Mouse (Mus musculus): Measurements from ENCODE around the gene Gpatch2. TPM values are rescaled to one million over a fixed set of nuclear protein-coding genes. Genes with fewer than 3 reads are reported as not detected.
A peak's percentile ranks its signal among the peaks of the same experiment; 100 is the strongest.

Gpatch2 gene
- polyA plus RNA-seq, 1 experiment from 2014 or later = 12.2 TPM

DNA sequence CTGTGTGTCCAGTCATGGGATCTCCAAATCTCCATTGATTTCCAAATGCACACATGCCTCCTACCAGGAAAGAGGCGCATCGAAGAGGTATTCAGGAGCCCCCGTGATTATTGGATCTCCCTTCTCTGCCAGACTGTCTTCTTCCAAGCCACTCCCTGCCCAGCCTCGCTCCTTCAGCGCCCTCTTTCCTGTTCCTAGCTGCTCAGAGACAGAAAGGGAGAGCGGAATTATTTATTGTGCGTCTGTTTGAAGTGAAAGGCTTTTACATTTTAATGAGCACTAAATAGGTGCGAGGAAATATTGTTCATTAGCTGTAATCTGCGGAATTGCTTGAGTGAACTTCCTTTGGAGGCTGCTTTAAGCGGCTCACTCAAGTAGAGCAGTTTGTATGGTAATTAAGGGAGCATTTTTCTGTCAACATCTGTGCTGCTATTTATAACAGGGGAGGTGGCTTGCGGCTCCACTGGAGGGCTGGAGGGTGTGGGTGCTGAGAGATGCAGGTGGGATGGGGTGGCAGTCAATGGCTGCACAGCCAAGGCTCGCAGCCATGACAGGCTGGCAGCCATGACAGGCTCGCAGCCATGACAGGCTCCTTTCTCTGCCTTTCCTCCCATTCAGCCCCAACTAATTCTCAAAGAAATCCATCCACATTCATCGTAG lies 162.7 kb downstream of the Gpatch2 start:
- H3K36me3 ChIP-seq (ENCODE audit: control insufficient read depth, insufficient read depth, low read length) = no peaks in the 10 kb centered on the region
- ATAC-seq (peak; percentile 90), DNase-seq (ENCODE audit: low spot score) (peak; percentile 77)
- WGBS = 17% methylated on average over 14 of the region's 14 CpGs
- peak overlapping the region; percentile 33 for H3K4me2 ChIP-seq (ENCODE audit: low read length)
- no peak overlapping the region for H3K4me3 ChIP-seq (ENCODE audit: low read depth, low read length)
- 0 out of 2 replicates have a peak overlapping the region, but pooled peaks have one; percentile 29 for H3K9ac ChIP-seq (ENCODE audit: low read length)
- H3K4me1 ChIP-seq (ENCODE audit: control insufficient read depth, insufficient read depth, low read length) = peaks cover 6% of the 10 kb centered on the region; the same call in 1 of the 2 replicates
- H3K27me3 ChIP-seq (replicated peaks; ENCODE audit: control insufficient read depth, insufficient read depth, low read length) = no peaks in the 10 kb centered on the region
- H3K9me3 ChIP-seq (replicated peaks; ENCODE audit: control insufficient read depth, low read length) = no peaks in the 10 kb centered on the region
- H3K27ac ChIP-seq (ENCODE audit: low read depth, low read length) = peak overlapping the region; percentile 60; the same call in 1 of the 2 replicates

DNA sequence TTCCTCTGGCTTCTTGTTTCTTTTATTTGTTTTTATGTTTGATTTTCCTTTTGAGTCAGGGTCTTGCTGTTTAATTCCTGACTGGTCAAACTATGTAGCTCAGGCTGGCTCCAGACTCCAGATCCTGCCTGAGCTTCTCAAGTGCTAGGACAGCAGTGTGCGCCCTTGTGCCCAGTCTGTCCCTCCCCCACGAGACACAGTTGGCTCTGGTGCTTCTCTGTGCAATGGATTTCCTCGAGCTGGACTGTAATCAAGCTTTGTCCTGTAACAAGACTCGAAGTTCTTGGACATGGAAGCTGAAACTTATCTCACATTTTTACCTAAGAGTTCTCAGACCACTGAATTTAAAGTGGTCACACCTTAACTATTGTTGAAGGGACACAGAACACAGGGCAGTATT lies 174.2 kb downstream of the Gpatch2 start:
- Histone ChIP-seq H3K4me1 (ENCODE audit: control insufficient read depth, insufficient read depth, low read length) (no peaks in the 10 kb centered on the region), H3K36me3 (ENCODE audit: control insufficient read depth, insufficient read depth, low read length) (no peaks in the 10 kb centered on the region), H3K9ac (ENCODE audit: low read length) (no peak overlapping the region), H3K27me3 (replicated peaks; ENCODE audit: control insufficient read depth, insufficient read depth, low read length) (no peaks in the 10 kb centered on the region), H3K9me3 (replicated peaks; ENCODE audit: control insufficient read depth, low read length) (no peaks in the 10 kb centered on the region), H3K4me3 (ENCODE audit: low read depth, low read length) (no peak overlapping the region), H3K4me2 (ENCODE audit: low read length) (no peak overlapping the region), H3K27ac (ENCODE audit: low read depth, low read length) (no peak overlapping the region)
- no peak for DNase-seq (ENCODE audit: low spot score)
- whole genome bisulfite sequencing = 83% methylated on average over 4 of the region's 4 CpGs
- no peak for ATAC-seq

DNA sequence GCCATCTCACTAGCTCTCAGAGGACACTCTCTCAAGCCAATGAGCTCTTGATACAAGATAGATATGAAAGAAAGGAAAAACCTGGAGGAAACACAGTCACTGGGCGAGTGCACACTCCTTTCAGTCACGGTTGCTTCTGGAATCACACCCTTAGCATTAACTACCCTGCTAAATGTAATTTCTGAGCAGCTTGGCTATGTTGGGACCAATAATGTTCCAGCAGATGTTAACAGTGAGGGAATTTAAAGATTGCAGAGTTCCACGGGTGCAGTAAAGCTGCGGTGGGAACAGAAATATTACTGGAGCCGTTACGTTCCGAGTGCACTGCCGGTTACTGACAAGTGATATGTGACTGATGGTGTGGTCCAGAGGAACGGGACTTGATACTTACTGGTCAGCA lies 185.5 kb downstream of the Gpatch2 start:
- Histone ChIP-seq H3K4me1 (ENCODE audit: control insufficient read depth, insufficient read depth, low read length) (no peaks in the 10 kb centered on the region), H3K27me3 (replicated peaks; ENCODE audit: control insufficient read depth, insufficient read depth, low read length) (no peaks in the 10 kb centered on the region), H3K9me3 (replicated peaks; ENCODE audit: control insufficient read depth, low read length) (no peaks in the 10 kb centered on the region), H3K4me3 (ENCODE audit: low read depth, low read length) (no peak overlapping the region), H3K9ac (ENCODE audit: low read length) (no peak overlapping the region), H3K27ac (ENCODE audit: low read depth, low read length) (no peak overlapping the region), H3K4me2 (ENCODE audit: low read length) (no peak overlapping the region), H3K36me3 (ENCODE audit: control insufficient read depth, insufficient read depth, low read length) (no peaks in the 10 kb centered on the region)
- ATAC-seq = no peak
- no peak for DNase-seq (ENCODE audit: low spot score)
- WGBS = 95% methylated on average over 9 of the region's 9 CpGs

Other genes with a start within 250 kb of the Gpatch2 start
- gene D1Pas1, start 248.1 kb upstream of the Gpatch2 start, polyA plus RNA-seq (2014; fragmentation: Nextera tagmentation; extraction: Ambion mirVana) = 0.05 and 0.11 TPM in 2 replicates
- 0.79 and 1.3 TPM in 2 replicates for gene Spata17, start within 50 bp of the Gpatch2 start, polyA plus RNA-seq (2014; fragmentation: Nextera tagmentation; extraction: Ambion mirVana)